Mouse (Mus musculus): ENCODE data around the gene Sbno2.

The Sbno2 gene

GRCm38 (mm10) chr10:80087483-80087882, 17.9 kb downstream of the Sbno2 start:
- no peak for DNase-seq

GRCm38 (mm10) chr10:80086847-80087246, 18.5 kb downstream of the Sbno2 start:
- DNase-seq = no peak

GRCm38 (mm10) chr10:80084817-80085487, 20.4 kb downstream of the Sbno2 start:
- no peak for DNase-seq

GRCm38 (mm10) chr10:80081075-80081474, 24.3 kb downstream of the Sbno2 start:
- no peak for DNase-seq

- no peak for DNase-seq
Measured at GRCm38 (mm10) chr10:80080396-80081070, 24.8 kb downstream of the Sbno2 start.

- DNase-seq = no peak
Measured at GRCm38 (mm10) chr10:80078366-80078765, 27.0 kb downstream of the Sbno2 start.

GRCm38 (mm10) chr10:80077312-80077711, 28.1 kb downstream of the Sbno2 start:
- DNase-seq = no peak

- DNase-seq = no peak
Measured at GRCm38 (mm10) chr10:80076386-80076785, 29.0 kb downstream of the Sbno2 start.

- no peak for DNase-seq
Measured at GRCm38 (mm10) chr10:80075924-80076323, 29.4 kb downstream of the Sbno2 start.

GRCm38 (mm10) chr10:80074813-80075601, 30.4 kb downstream of the Sbno2 start:
- peak; percentile 75 to 82 for DNase-seq

GRCm38 (mm10) chr10:80072623-80073489, 32.5 kb downstream of the Sbno2 start:
- DNase-seq = no peak

- DNase-seq = no peak
Measured at GRCm38 (mm10) chr10:80071516-80071900, 33.9 kb downstream of the Sbno2 start.

- DNase-seq = peak; percentile 39
Measured at GRCm38 (mm10) chr10:80070837-80071515, 34.4 kb downstream of the Sbno2 start.

GRCm38 (mm10) chr10:80069948-80070450, 35.4 kb downstream of the Sbno2 start:
- no peak for DNase-seq

- DNase-seq = no peak
Measured at GRCm38 (mm10) chr10:80069251-80069650, 36.1 kb downstream of the Sbno2 start.

GRCm38 (mm10) chr10:80063877-80064650, 41.3 kb downstream of the Sbno2 start:
- no peak for DNase-seq

- no peak for DNase-seq
Measured at GRCm38 (mm10) chr10:80063104-80063503, 42.3 kb downstream of the Sbno2 start.

GRCm38 (mm10) chr10:80057683-80058326, 47.6 kb downstream of the Sbno2 start:
- no peak for DNase-seq

- no peak for DNase-seq
Measured at GRCm38 (mm10) chr10:80056976-80057682, 48.2 kb downstream of the Sbno2 start.

- DNase-seq = no peak
Measured at GRCm38 (mm10) chr10:80056506-80056905, 48.9 kb downstream of the Sbno2 start.

Data from spleen, adult 18-20 months (tissue).